Mouse (Mus musculus) G1E (cell line): ENCODE data around the gene Dppa4.

Source experiments
- CTCF ChIP-seq: IDR thresholded peaks from 2 replicates; pipeline ENCODE4 v1.5.1; 2012; ENCODE audit warnings: low read depth, low read length, inconsistent platforms, mixed read lengths
- GATA1 ChIP-seq: IDR thresholded peaks from 2 replicates; pipeline ENCODE4 v1.6.1; 2012; ENCODE audit warnings: borderline replicate concordance, low read length, inconsistent platforms, mixed read lengths
- POLR2AphosphoS5 ChIP-seq: IDR thresholded peaks from 2 replicates; pipeline ENCODE4 v1.6.1; 2012; ENCODE audit warnings: low read depth, low read length, inconsistent platforms; ENCODE audit not compliant: insufficient replicate concordance

DNA sequence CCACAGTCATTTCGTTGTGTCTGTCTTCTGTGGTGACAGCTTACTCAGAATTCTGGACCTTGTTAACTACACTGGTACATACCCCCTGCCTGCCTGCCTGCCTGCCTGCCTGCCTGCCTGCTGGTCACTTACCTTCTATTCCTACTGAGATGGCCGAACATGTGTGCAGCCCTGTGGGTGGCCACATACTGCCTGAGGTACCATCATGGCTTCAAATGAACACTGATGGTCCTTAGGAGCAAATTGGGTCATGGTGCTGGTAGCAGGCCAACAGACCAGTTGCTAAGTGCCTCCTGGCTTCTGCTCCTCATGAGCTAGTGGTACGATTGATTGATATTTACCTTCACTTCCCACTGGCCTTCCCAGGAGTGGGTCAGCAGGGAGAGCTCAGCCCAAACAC is 48.3 kb downstream of the Dppa4 start:
- TF ChIP-seq GATA1 (no peak), CTCF (no peak), POLR2AphosphoS5 (no peak)
